Mouse (Mus musculus) MEL (cell line): ENCODE results near the gene Mylip. TPM values are rescaled to one million over a fixed set of nuclear protein-coding genes. Genes with fewer than 3 reads are reported as not detected.

Experiments
- DNase-seq: peaks from one replicate; pipeline ENCODE4 v3.0.0; 2011; ENCODE audit warnings: low read depth, low spot score
- H3K27ac ChIP-seq: 2 replicates; pipeline ENCODE4 v1.5.1; 2012; ENCODE audit warnings: low read depth, mild to moderate bottlenecking, control low read depth, low read length, moderate library complexity; ENCODE audit not compliant: control insufficient read depth
- H3K27me3 ChIP-seq, 2 experiments: fragments of 150-350 bp in 1 of 2; sonication (generic) in 1 of 2; 2 replicates each; pipeline ENCODE4 v1.6.1; 2012; ENCODE audit warnings: low read length in 2 of 2, mild to moderate bottlenecking in 2 of 2, improper control_type of control experiment in 1 of 2, moderate library complexity in 1 of 2; ENCODE audit not compliant: insufficient read depth in 2 of 2, control insufficient read depth in 1 of 2
- H3K36me3 ChIP-seq, 2 experiments: 2 replicates each; pipeline ENCODE4 v1.6.1; 2012 to 2014; ENCODE audit warnings: low read length in 2 of 2, improper control_type of control experiment in 1 of 2, inconsistent platforms in 1 of 2, mild to moderate bottlenecking in 1 of 2; ENCODE audit not compliant: insufficient read depth in 2 of 2, control insufficient read depth in 1 of 2
- H3K4me1 ChIP-seq, 2 experiments: fragments of 150-350 bp in 1 of 2; sonication (generic) in 1 of 2; 2 replicates each; pipeline ENCODE4 v1.6.1; 2012; ENCODE audit warnings: low read length in 2 of 2, improper control_type of control experiment in 1 of 2, mild to moderate bottlenecking in 1 of 2; ENCODE audit not compliant: insufficient read depth in 2 of 2, control insufficient read depth in 1 of 2
- H3K4me3 ChIP-seq, 2 experiments: fragments of 150-350 bp in 1 of 2; sonication (generic) in 1 of 2; 2 replicates each; pipeline ENCODE4 v1.5.1; 2012; ENCODE audit warnings: low read depth in 2 of 2, low read length in 2 of 2, mild to moderate bottlenecking in 2 of 2, moderate library complexity in 2 of 2, control low read depth in 1 of 2, improper control_type of control experiment in 1 of 2; ENCODE audit not compliant: control insufficient read depth in 1 of 2, insufficient read depth in 1 of 2
- H3K79me2 ChIP-seq: 2 replicates; pipeline ENCODE4 v1.6.1; 2012; ENCODE audit warnings: mild to moderate bottlenecking, low read length, moderate library complexity; ENCODE audit not compliant: control insufficient read depth, poor library complexity, insufficient read depth
- H3K9ac ChIP-seq: 2 replicates; pipeline ENCODE4 v1.6.1; 2012; ENCODE audit warnings: low read depth, mild to moderate bottlenecking, control low read depth, low read length, moderate library complexity; ENCODE audit not compliant: control insufficient read depth, poor library complexity, severe bottlenecking
- H3K9me3 ChIP-seq: fragments of 150-350 bp; sonication (generic); replicated peaks from 2 replicates; pipeline ENCODE4 v1.6.1; 2012; ENCODE audit warnings: mild to moderate bottlenecking, low read length, improper control_type of control experiment, moderate library complexity; ENCODE audit not compliant: insufficient read depth
- BHLHE40 ChIP-seq: IDR thresholded peaks from 2 replicates; pipeline ENCODE4 v1.6.1; 2012; ENCODE audit warnings: low read depth, mild to moderate bottlenecking, inconsistent platforms, low read length, improper control_type of control experiment, borderline replicate concordance
- CHD2 ChIP-seq: IDR thresholded peaks from 2 replicates; pipeline ENCODE4 v1.6.1; 2011; ENCODE audit warnings: low read length, improper control_type of control experiment
- E2F4 ChIP-seq: IDR thresholded peaks from 2 replicates; pipeline ENCODE4 v1.6.1; 2011; ENCODE audit warnings: low read depth, low read length, improper control_type of control experiment, borderline replicate concordance
- GATA1 ChIP-seq: IDR thresholded peaks from 2 replicates; pipeline ENCODE4 v1.6.1; 2011; ENCODE audit warnings: low read depth, low read length, improper control_type of control experiment
- JUND ChIP-seq: IDR thresholded peaks from 2 replicates; pipeline ENCODE4 v1.6.1; 2011; ENCODE audit warnings: low read depth, mild to moderate bottlenecking, improper control_type of control experiment, low read length
- MAFK ChIP-seq: IDR thresholded peaks from 2 replicates; pipeline ENCODE4 v1.6.1; 2011; ENCODE audit warnings: low read depth, mild to moderate bottlenecking, low read length, improper control_type of control experiment, borderline replicate concordance
- MAX ChIP-seq: IDR thresholded peaks from 2 replicates; pipeline ENCODE4 v1.6.1; 2011; ENCODE audit warnings: low read length, improper control_type of control experiment
- MAZ ChIP-seq: IDR thresholded peaks from 2 replicates; pipeline ENCODE4 v1.6.1; 2012; ENCODE audit warnings: low read depth, mild to moderate bottlenecking, inconsistent platforms, low read length, improper control_type of control experiment
- MEF2A ChIP-seq: IDR thresholded peaks from 2 replicates; pipeline ENCODE4 v1.6.1; 2014; ENCODE audit warnings: low read depth, mild to moderate bottlenecking, inconsistent platforms, low read length, improper control_type of control experiment; ENCODE audit not compliant: poor library complexity, insufficient replicate concordance, severe bottlenecking; ENCODE audit errors: extremely low read depth
- MXI1 ChIP-seq: IDR thresholded peaks from 2 replicates; pipeline ENCODE4 v1.6.1; 2011; ENCODE audit warnings: mild to moderate bottlenecking, low read depth, low read length, improper control_type of control experiment
- MYB ChIP-seq: IDR thresholded peaks from 2 replicates; pipeline ENCODE4 v1.6.1; 2011; ENCODE audit warnings: mild to moderate bottlenecking, low read depth, low read length, improper control_type of control experiment
- MYC ChIP-seq: IDR thresholded peaks from 2 replicates; pipeline ENCODE4 v1.6.1; 2011; ENCODE audit warnings: low read depth, mild to moderate bottlenecking, low read length, improper control_type of control experiment, moderate library complexity
- NELFE ChIP-seq: IDR thresholded peaks from 2 replicates; pipeline ENCODE4 v1.6.1; 2011; ENCODE audit warnings: low read depth, low read length, improper control_type of control experiment
- POLR2A ChIP-seq, 2 experiments: IDR thresholded peaks; 2 replicates each; pipeline ENCODE4 v1.6.1; 2011 to 2012; ENCODE audit warnings: low read length in 2 of 2, mild to moderate bottlenecking in 2 of 2, control low read depth in 1 of 2, improper control_type of control experiment in 1 of 2, low read depth in 1 of 2, moderate library complexity in 1 of 2; ENCODE audit not compliant: control insufficient read depth in 1 of 2, insufficient read depth in 1 of 2, poor library complexity in 1 of 2
- POLR2AphosphoS5 ChIP-seq: IDR thresholded peaks from 2 replicates; pipeline ENCODE4 v1.6.1; 2012; ENCODE audit warnings: low read depth, borderline replicate concordance, mild to moderate bottlenecking, inconsistent platforms, low read length, moderate library complexity, mixed read lengths
- RCOR1 ChIP-seq: IDR thresholded peaks from 2 replicates; pipeline ENCODE4 v1.6.1; 2012; ENCODE audit warnings: low read depth, mild to moderate bottlenecking, inconsistent platforms, low read length, improper control_type of control experiment
- SMC3 ChIP-seq: IDR thresholded peaks from 2 replicates; pipeline ENCODE4 v1.6.1; 2011; ENCODE audit warnings: low read depth, low read length, improper control_type of control experiment
- TBP ChIP-seq: IDR thresholded peaks from 2 replicates; pipeline ENCODE4 v1.8.0; 2011; ENCODE audit warnings: low read depth, low read length, improper control_type of control experiment
- TCF12 ChIP-seq: IDR thresholded peaks from 2 replicates; pipeline ENCODE4 v1.6.1; 2014; ENCODE audit warnings: low read depth, mild to moderate bottlenecking, inconsistent platforms, low read length, improper control_type of control experiment, moderate library complexity
- USF2 ChIP-seq, 2 experiments: IDR thresholded peaks; 2 replicates each; pipeline ENCODE4 v1.6.1; 2011 to 2012; ENCODE audit warnings: improper control_type of control experiment in 2 of 2, low read length in 2 of 2, borderline replicate concordance in 1 of 2, inconsistent platforms in 1 of 2, low read depth in 1 of 2, mild to moderate bottlenecking in 1 of 2; ENCODE audit not compliant: insufficient read depth in 1 of 2
- ZKSCAN1 ChIP-seq: IDR thresholded peaks from 2 replicates; pipeline ENCODE4 v1.6.1; 2012; ENCODE audit warnings: low read depth, mild to moderate bottlenecking, inconsistent platforms, low read length, improper control_type of control experiment, moderate library complexity
- ZMIZ1 ChIP-seq: IDR thresholded peaks from 2 replicates; pipeline ENCODE4 v1.6.1; 2012; ENCODE audit warnings: low read depth, mild to moderate bottlenecking, inconsistent platforms, low read length, improper control_type of control experiment, moderate library complexity
- polyA plus RNA-seq, 2 experiments: library from polyadenylated mRNA; stranded (reverse) in 1 of 2; unstranded in 1 of 2; fragments of >175 nt in 1 of 2; fragments of >200 nt in 1 of 2; gene quantifications; 2 replicates each; pipeline versions ENCODE4 v1.2.1 to v1.2.4; 2012; ENCODE audit warnings: low replicate concordance in 2 of 2, low read depth in 1 of 2; ENCODE audit not compliant: insufficient read length in 2 of 2, insufficient read depth in 1 of 2, missing spikeins in 1 of 2
- total RNA-seq: library from RNA; depleted of rRNA; stranded (reverse); fragments of 300-350 nt; gene quantifications from 2 replicates; pipeline ENCODE4 v1.2.3, GENCODE M21; 2012

Gene Mylip
- total and polyA plus RNA-seq, 3 experiments = 1.4 to 7.6 TPM; not detected in 1

DNA sequence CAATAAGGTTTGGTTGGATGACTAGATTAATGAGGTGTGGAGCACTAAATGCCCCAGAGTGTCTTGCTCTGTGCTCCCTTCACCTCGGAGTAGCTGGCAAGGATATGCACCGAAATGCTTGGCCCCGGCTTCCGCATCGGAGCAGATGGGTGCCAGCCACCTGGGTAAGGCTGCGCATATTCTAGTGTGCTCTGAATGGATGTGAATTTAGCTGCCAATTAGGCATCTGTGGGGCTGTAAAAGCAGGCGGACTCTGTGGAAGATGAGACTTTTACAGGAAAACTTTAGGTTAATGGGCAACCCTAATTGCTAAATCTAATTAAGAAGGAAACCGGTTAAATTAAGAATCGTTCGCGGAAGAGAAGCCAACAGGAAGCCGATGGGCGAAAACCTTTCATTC is 32.7 kb downstream of the Mylip start:
- Histone ChIP-seq H3K79me2 (no peaks in the 10 kb centered on the region), H3K9ac (no peak overlapping the region), H3K4me1 (no peaks in the 10 kb centered on the region), H3K27me3 (peaks cover 9% of the 10 kb centered on the region in 2 experiments; a peak in 3 of 4 replicates), H3K27ac (no peak overlapping the region), H3K4me3 (no peak overlapping the region), H3K36me3 (no peaks in the 10 kb centered on the region), H3K9me3 (no peaks in the 10 kb centered on the region)
- no peak for TF ChIP-seq MYC
- TF ChIP-seq ZMIZ1 = no peak
- TF ChIP-seq TCF12 = no peak
- no peak for TF ChIP-seq MXI1
- TF ChIP-seq MEF2A = no peak
- TF ChIP-seq JUND = no peak
- no peak for TF ChIP-seq ZKSCAN1
- DNase-seq = no peak

DNA sequence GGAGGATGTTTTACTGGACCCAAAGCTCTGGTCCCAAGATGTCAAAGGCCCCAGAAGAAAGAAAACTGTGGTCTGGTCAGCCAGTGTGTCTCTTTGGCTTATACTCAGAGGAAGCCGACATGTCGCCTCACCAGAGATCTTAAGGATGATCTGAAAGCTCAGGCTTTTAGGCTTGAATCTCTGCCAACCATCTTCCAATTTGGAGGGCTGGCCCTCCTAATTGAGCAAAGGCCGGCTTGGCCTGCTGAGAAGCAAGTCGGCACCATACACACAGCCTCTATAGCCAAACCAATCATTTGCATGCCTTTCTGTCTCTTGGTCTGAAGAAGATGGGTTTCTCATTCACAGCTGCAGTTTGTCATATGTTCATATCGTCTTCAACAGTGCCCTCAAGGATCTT is 33.2 kb downstream of the Mylip start:
- DNase-seq = no peak
- no peaks in the 10 kb centered on the region for H3K4me1 ChIP-seq
- no peak overlapping the region for H3K27ac ChIP-seq
- H3K27me3 ChIP-seq = peaks cover 9% of the 10 kb centered on the region in 2 experiments; a peak in 3 of 4 replicates
- no peak overlapping the region for H3K4me3 ChIP-seq
- no peaks in the 10 kb centered on the region for H3K79me2 ChIP-seq
- H3K9me3 ChIP-seq = no peaks in the 10 kb centered on the region
- no peak overlapping the region for H3K9ac ChIP-seq
- TF ChIP-seq SMC3 (no peak), USF2 (IDR thresholded peaks at IDR 0.05; ENCODE audit: borderline replicate concordance in 1 of 2, insufficient read depth in 1 of 2, low read depth in 1 of 2, low read length in 2 of 2) (no peak), CHD2 (no peak), MAZ (no peak), MAFK (no peak), MXI1 (no peak), JUND (no peak), E2F4 (no peak), TCF12 (no peak), MYB (no peak), BHLHE40 (no peak)
- H3K36me3 ChIP-seq = no peaks in the 10 kb centered on the region

DNA sequence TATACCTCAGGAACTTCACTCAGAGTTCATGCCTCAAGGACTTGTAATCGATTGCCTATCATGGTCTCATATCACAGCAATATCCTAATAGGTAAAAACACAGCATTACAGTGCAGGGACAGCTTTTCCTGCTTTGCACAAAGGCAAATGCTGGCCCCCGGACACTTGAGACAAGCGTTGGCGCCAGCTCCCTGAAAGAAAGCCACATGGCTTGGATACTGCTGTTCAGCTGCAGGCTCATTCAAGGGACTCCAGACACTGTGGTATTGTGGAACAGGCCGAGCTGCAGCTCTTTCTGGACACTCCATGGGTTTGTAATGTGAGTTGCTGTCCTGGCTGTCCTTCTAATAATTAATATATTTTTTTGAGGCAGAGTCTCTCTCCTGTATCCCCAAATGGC is 34.4 kb downstream of the Mylip start:
- no peaks in the 10 kb centered on the region for H3K79me2 ChIP-seq
- no peak for DNase-seq
- H3K9ac ChIP-seq = no peak overlapping the region
- no peak overlapping the region for H3K27ac ChIP-seq
- no peak for TF ChIP-seq POLR2A (IDR thresholded peaks at IDR 0.05; ENCODE audit: control insufficient read depth in 1 of 2, insufficient read depth in 1 of 2, low read depth in 1 of 2, low read length in 2 of 2, poor library complexity in 1 of 2)
- TF ChIP-seq MAX = no peak
- TF ChIP-seq GATA1 = no peak
- TF ChIP-seq TCF12 = no peak
- no peak for TF ChIP-seq MYB
- TF ChIP-seq MAZ = no peak
- no peak for TF ChIP-seq RCOR1
- no peak for TF ChIP-seq NELFE
- no peak for TF ChIP-seq TBP
- no peak for TF ChIP-seq POLR2AphosphoS5
- H3K4me1 ChIP-seq = no peaks in the 10 kb centered on the region
- H3K36me3 ChIP-seq = no peaks in the 10 kb centered on the region
- H3K27me3 ChIP-seq = peaks cover 9 to 10% of the 10 kb centered on the region in 2 experiments
- no peaks in the 10 kb centered on the region for H3K9me3 ChIP-seq
- H3K4me3 ChIP-seq = no peak overlapping the region
